Mouse (Mus musculus) lung, postnatal 14 days (tissue): ENCODE measurements around the gene Pkd2l1.

Experiments used
- DNase-seq: peaks from one replicate; pipeline ENCODE4 v3.0.0; 2021

Gene Pkd2l1

GRCm38 (mm10) chr19:44192342-44192741 is at the start of gene Pkd2l1:
Pkd2l1 (minus strand) TSS chr19:44192442.
- DNase-seq: no peak

- DNase-seq: no peak
Measured at GRCm38 (mm10) chr19:44238906-44239305, 46.7 kb upstream of the Pkd2l1 start.

- DNase-seq: no peak
Measured at GRCm38 (mm10) chr19:44237471-44238006, 45.3 kb upstream of the Pkd2l1 start.

GRCm38 (mm10) chr19:44231608-44232151 is 39.4 kb upstream of the Pkd2l1 start:
- no peak for DNase-seq

- DNase-seq: no peak
Measured at GRCm38 (mm10) chr19:44230212-44230611, 38.0 kb upstream of the Pkd2l1 start.

GRCm38 (mm10) chr19:44229776-44230175 is 37.5 kb upstream of the Pkd2l1 start:
- DNase-seq: no peak

GRCm38 (mm10) chr19:44225728-44226127 is 33.5 kb upstream of the Pkd2l1 start:
- DNase-seq: no peak

- DNase-seq: no peak
Measured at GRCm38 (mm10) chr19:44217958-44218525, 25.8 kb upstream of the Pkd2l1 start.

GRCm38 (mm10) chr19:44215255-44215654 is 23.0 kb upstream of the Pkd2l1 start:
- DNase-seq: no peak

- DNase-seq: no peak
Measured at GRCm38 (mm10) chr19:44207079-44207478, 14.8 kb upstream of the Pkd2l1 start.

- no peak for DNase-seq
Measured at GRCm38 (mm10) chr19:44203015-44203564, 10.8 kb upstream of the Pkd2l1 start, which contains the start of gene Scd3. Scd3 (plus strand) TSS chr19:44203269.

- DNase-seq: peak; percentile 16
Measured at GRCm38 (mm10) chr19:44198964-44199363, 6.7 kb upstream of the Pkd2l1 start.

GRCm38 (mm10) chr19:44198494-44198893 is 6.3 kb upstream of the Pkd2l1 start:
- no peak for DNase-seq

GRCm38 (mm10) chr19:44197053-44197852 is 5.0 kb upstream of the Pkd2l1 start:
- no peak for DNase-seq

- peak; percentile 79 for DNase-seq
Measured at GRCm38 (mm10) chr19:44195138-44195537, 2.9 kb upstream of the Pkd2l1 start.

GRCm38 (mm10) chr19:44193906-44194305 is 1.7 kb upstream of the Pkd2l1 start:
- DNase-seq: peak; percentile 49

GRCm38 (mm10) chr19:44189056-44189455 is 3.2 kb downstream of the Pkd2l1 start:
- DNase-seq: no peak

GRCm38 (mm10) chr19:44183968-44184367 is 8.3 kb downstream of the Pkd2l1 start:
- no peak for DNase-seq

- no peak for DNase-seq
Measured at GRCm38 (mm10) chr19:44180502-44180901, 11.7 kb downstream of the Pkd2l1 start.

GRCm38 (mm10) chr19:44176741-44177140 is 15.5 kb downstream of the Pkd2l1 start:
- DNase-seq: no peak

GRCm38 (mm10) chr19:44174835-44175234 is 17.4 kb downstream of the Pkd2l1 start:
- no peak for DNase-seq

- DNase-seq: no peak
Measured at GRCm38 (mm10) chr19:44161515-44161914, 30.7 kb downstream of the Pkd2l1 start.

GRCm38 (mm10) chr19:44159386-44159785 is 32.9 kb downstream of the Pkd2l1 start:
- no peak for DNase-seq

GRCm38 (mm10) chr19:44157005-44157404 is 35.2 kb downstream of the Pkd2l1 start:
- DNase-seq: no peak
